Mouse (Mus musculus): Measurements from ENCODE around the gene Diaph2. TPM values are rescaled to one million over a fixed set of nuclear protein-coding genes. Genes with fewer than 3 reads are reported as not detected.

The Diaph2 gene
- total and polyA plus RNA-seq, 2 experiments: 3.2 to 13.3 TPM

DNA sequence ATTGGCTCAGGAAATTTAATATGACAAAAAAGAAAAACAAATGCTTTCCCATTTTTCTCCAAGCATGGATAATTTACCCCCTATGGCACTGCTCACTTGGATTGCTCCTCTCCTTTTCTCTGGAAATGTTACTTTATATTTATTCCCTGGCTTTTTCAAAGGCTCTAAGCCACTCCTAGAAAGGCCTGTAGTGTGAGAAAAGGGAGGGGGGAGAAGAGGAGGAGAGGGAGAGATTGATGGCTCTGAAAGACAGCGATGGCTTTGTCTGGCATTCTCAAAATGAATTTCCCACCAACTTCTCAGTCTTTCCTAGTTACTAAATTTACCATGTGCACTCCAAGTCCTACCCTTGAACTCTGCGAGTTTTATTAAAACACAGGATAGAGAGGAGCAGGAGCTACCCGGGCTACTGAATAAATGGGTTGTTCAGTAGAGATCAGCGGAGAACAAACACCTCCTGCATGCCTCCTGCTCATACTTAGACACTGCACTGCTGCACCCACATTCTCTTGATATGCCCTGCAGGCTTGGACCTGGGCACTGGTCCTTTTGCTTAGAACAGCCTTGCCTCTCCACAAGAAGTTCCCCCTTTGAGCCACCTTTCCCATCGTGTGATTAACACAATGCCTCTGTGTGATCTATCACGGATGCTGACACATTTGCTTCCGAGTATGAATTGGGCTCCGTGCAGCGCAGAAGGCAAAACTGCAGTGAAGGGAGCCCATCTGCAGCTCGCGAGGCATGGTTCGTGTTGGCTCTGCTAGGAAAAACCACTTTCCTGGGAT is 753.3 kb downstream of the Diaph2 start:
- no peaks in the 10 kb centered on the region for H3K79me2 ChIP-seq (ENCODE audit: control insufficient read depth, insufficient read depth, low read length)
- H3K9ac ChIP-seq (ENCODE audit: low read depth, low read length): no peak overlapping the region
- H3K36me3 ChIP-seq (ENCODE audit: control insufficient read depth, insufficient read depth, low read length): no peaks in the 10 kb centered on the region
- no peak for DNase-seq (ENCODE audit: extremely low read depth, low read depth, low spot score)
- H3K4me3 ChIP-seq (ENCODE audit: insufficient read depth, low read depth, low read length): no peak overlapping the region
- no peak for TF ChIP-seq CTCF (IDR thresholded peaks at IDR 0.05; ENCODE audit: low read depth, low read length)
- TF ChIP-seq POLR2A (IDR thresholded peaks at IDR 0.05; ENCODE audit: extremely low read depth, insufficient read depth, low read length): no peak
- WGBS: 76% methylated on average over 12 of the region's 12 CpGs
- no peaks in the 10 kb centered on the region for H3K27me3 ChIP-seq (ENCODE audit: control insufficient read depth, insufficient read depth, low read length)
- H3K4me1 ChIP-seq (ENCODE audit: control insufficient read depth, insufficient read depth, low read length): no peaks in the 10 kb centered on the region
- no peak overlapping the region for H3K27ac ChIP-seq (replicated peaks; ENCODE audit: insufficient read depth, low read depth, low read length)

DNA sequence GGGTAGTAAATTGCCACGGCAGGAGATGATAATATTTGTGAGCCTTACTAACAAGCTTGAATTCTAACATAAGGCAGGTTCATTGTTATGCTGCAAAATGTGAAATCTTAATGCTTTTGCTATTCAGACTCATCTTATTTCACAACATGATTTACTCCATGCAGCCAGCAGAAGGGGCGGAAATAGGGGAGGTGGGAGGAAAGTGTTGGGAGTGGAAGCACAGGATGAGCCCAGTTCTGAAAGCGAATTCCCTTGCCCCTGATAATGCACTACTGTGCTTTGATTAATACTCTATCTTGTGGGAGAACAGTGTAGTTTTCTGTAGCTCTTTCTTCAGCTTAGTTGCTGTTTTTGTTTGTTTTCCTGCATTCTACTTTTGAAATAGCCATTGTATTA is 753.9 kb downstream of the Diaph2 start:
- 70% methylated on average over 3 of the region's 3 CpGs for WGBS
- no peak for DNase-seq (ENCODE audit: extremely low read depth, low read depth, low spot score)
- Histone ChIP-seq H3K27ac (replicated peaks; ENCODE audit: insufficient read depth, low read depth, low read length) (no peak overlapping the region), H3K4me1 (ENCODE audit: control insufficient read depth, insufficient read depth, low read length) (no peaks in the 10 kb centered on the region), H3K79me2 (ENCODE audit: control insufficient read depth, insufficient read depth, low read length) (no peaks in the 10 kb centered on the region), H3K4me3 (ENCODE audit: insufficient read depth, low read depth, low read length) (no peak overlapping the region), H3K27me3 (ENCODE audit: control insufficient read depth, insufficient read depth, low read length) (no peaks in the 10 kb centered on the region), H3K36me3 (ENCODE audit: control insufficient read depth, insufficient read depth, low read length) (no peaks in the 10 kb centered on the region), H3K9ac (ENCODE audit: low read depth, low read length) (no peak overlapping the region)
- TF ChIP-seq POLR2A (IDR thresholded peaks at IDR 0.05; ENCODE audit: extremely low read depth, insufficient read depth, low read length) (no peak), CTCF (IDR thresholded peaks at IDR 0.05; ENCODE audit: low read depth, low read length) (no peak)

DNA sequence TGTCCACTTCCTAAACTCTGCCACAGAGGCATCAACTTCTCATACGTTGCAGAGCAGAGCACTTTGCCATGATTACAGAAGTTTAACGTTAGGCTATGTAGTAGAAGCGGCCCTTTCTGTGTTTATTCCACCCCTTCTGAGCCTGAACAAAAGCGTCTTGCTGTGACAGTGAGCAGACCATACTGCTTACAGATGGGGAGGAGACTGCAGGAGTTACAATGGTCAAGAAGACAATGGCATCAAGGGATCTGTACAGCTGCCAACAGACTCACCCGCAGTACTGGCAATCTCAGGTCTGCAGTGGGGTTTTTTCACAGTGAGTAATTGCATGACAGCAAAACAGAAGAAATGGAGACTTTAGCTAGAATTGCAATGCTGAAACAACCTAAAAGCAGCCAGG is 756.1 kb downstream of the Diaph2 start:
- Histone ChIP-seq H3K36me3 (ENCODE audit: control insufficient read depth, insufficient read depth, low read length) (no peaks in the 10 kb centered on the region), H3K4me3 (ENCODE audit: insufficient read depth, low read depth, low read length) (no peak overlapping the region), H3K79me2 (ENCODE audit: control insufficient read depth, insufficient read depth, low read length) (no peaks in the 10 kb centered on the region), H3K27me3 (ENCODE audit: control insufficient read depth, insufficient read depth, low read length) (no peaks in the 10 kb centered on the region), H3K9ac (ENCODE audit: low read depth, low read length) (no peak overlapping the region), H3K4me1 (ENCODE audit: control insufficient read depth, insufficient read depth, low read length) (no peaks in the 10 kb centered on the region), H3K27ac (replicated peaks; ENCODE audit: insufficient read depth, low read depth, low read length) (no peak overlapping the region)
- TF ChIP-seq POLR2A (IDR thresholded peaks at IDR 0.05; ENCODE audit: extremely low read depth, insufficient read depth, low read length): no peak
- TF ChIP-seq CTCF (IDR thresholded peaks at IDR 0.05; ENCODE audit: low read depth, low read length): no peak
- 46% methylated on average over 5 of the region's 5 CpGs for WGBS
- DNase-seq (ENCODE audit: extremely low read depth, low read depth, low spot score): no peak

Measured in liver, adult 2 months (tissue).